Mouse (Mus musculus): Measurements from ENCODE around the gene Usp33. TPM values are rescaled to one million over a fixed set of nuclear protein-coding genes. Genes with fewer than 3 reads are reported as not detected.

The Usp33 gene
- total RNA-seq, 2 experiments from 2014 or later = 42.8 to 78.4 TPM

DNA sequence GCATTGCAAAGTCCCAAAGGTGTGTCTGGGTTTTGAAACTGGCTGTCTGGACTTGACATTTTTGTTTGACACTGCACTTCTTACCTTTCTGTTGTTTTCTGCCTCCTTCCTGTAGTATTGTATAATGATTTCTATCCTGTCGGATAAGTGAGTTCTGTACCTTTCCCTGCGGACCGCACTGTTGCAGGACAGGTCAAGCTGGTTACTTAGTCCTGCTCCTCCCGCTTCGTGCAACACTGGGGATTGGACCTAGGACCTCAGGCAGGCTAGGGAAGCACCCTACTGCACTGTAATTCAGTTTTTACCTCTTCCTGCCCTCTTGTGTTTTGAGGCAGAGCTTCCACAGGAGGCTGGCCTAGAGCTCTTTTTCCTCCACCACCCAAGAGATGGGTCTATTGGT is 54.2 kb downstream of the Usp33 start:
- no peak for ATAC-seq (ENCODE audit: poor library complexity, severe bottlenecking)

DNA sequence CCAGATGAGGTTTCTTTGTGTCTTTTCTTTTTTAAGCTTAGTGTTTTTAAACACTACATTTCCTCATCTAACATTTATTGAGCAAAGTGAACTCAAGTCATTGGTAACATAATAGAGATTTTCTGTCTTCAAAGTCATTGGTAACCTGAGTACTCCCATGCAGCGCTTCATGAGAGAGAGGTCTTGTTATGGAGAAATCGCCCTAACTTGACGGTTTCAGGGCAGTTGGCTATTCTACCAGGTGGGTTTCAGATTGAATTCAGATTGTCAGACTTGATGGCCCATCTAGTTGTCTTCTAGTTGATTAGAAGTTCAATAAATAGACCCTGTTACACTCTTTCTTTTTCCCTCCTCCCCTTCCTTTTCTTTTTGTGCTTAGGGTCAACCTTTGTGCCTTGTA is 54.6 kb downstream of the Usp33 start:
- no peak for ATAC-seq (ENCODE audit: poor library complexity, severe bottlenecking)

DNA sequence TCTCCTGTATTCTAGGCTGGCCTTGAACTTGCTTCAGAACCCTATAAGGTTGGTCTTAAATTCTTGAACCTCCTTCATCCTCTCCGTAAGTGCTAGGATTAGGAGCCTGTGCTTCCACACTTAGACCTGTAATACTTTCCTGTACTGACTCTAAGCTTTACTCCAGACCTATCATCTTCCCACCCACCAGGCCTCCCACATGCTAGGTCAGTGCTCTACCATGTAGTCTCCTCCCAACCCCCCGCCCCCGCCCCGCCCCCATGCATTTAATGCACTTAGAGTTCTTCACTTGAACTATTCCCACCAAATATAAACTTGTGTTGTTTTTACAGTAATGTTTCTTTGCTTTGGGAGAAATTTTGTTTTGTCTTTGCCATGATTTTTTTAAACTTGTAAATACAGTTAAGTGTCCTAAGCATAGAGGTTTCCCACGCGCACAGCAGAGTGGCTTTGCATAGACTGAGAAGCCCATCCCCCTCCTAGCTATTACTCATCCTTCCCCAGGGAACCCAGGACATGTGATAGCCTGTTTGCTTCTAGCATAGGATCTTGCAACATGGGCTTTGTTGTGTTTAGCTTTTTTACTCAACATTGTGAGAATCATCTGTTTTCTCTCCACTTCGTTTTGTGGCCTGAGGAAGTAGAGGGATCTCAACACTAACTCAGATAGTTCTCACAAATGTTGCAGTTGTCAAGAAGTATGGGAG is 55.8 kb downstream of the Usp33 start:
- peak; percentile 62 for ATAC-seq (ENCODE audit: poor library complexity, severe bottlenecking)

DNA sequence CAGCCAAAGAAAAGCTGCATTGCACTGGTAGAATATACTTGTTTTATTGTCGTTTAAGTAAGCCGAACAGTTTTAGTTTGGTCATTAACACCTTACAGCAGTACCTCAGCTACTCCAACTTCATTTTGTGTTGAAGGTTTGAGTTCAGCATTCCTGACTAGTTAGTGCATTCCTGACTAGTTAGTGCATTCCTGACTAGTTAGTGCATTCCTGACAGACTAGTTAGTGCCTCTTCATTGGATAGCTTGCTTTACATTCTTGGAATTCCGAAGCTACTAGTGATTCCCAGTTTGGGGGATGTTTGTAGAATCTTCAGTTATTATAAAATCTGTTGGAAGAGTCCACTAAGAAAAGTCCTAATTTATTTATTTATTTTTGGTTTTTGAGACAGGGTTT is 56.4 kb downstream of the Usp33 start:
- no peak for ATAC-seq (ENCODE audit: poor library complexity, severe bottlenecking)

DNA sequence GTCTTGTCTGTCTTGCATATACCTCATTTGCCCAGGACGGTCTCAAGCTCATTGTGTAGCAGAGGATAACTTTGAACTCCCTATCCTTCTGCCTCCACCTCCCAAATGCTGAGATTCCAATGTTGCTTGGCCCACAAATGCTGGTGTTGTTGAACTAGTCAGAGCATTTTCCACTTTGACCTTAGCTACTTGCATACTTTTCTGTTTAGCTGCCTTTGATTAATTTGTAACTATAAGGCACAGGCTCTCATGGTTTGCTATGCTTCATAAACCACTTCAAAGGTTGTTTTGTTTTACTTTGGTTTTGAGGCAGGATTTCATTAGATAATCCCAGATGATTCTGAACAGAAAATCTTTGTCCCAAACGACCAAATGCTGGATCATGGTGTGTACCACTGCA is 57.5 kb downstream of the Usp33 start:
- no peak for ATAC-seq (ENCODE audit: poor library complexity, severe bottlenecking)

DNA sequence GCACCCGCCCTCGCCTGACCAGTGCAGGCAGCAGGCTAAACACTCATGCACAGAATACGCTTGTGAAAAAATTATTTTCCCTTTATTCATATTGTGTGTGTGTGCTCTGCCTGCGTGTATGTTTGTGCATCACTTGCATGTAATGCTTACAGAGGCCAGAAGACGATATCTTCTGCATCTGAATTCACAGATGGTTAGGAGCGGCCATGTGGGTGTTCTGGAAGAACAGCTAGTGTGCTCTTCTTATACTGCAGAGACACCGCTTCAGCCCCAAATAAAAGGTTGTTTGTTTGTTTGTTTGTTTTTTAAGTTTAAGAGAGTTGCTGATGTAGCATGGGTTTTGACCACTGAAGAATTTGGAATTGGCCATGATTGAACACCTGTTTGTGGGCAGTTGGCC is 59.1 kb downstream of the Usp33 start:
- no peak for ATAC-seq (ENCODE audit: poor library complexity, severe bottlenecking)

DNA sequence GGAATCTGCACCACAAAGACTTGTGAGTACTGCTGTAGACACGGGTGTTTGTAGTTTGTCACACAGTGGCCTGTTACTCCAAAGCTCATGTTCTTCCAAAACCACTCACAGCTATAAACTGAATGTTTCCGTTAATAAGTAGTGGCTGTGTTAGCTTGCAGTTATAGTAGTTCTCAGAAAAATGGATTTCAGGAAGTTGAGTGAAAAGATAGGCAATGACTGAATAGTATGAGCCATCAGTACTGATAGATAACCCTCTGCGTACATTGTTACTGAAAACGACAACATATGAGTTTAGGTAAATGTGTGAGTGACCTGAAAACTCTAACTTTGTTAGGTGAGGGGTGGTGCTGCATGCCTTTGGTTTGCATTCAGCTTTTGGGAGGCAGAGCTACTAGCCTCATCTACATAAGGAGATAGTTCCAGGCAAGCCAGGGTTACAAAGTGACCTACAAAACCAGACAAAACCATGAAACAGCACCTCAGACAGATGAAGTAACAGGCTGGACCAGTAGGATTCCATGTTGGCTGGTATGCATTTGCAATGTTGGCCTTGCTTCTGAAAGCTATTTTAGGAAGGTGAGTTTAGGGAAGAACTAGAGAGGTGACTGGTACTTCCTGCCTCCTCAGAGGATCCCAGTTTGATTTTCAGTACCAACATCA is 59.8 kb downstream of the Usp33 start:
- ATAC-seq (ENCODE audit: poor library complexity, severe bottlenecking) = peak; percentile 69

DNA sequence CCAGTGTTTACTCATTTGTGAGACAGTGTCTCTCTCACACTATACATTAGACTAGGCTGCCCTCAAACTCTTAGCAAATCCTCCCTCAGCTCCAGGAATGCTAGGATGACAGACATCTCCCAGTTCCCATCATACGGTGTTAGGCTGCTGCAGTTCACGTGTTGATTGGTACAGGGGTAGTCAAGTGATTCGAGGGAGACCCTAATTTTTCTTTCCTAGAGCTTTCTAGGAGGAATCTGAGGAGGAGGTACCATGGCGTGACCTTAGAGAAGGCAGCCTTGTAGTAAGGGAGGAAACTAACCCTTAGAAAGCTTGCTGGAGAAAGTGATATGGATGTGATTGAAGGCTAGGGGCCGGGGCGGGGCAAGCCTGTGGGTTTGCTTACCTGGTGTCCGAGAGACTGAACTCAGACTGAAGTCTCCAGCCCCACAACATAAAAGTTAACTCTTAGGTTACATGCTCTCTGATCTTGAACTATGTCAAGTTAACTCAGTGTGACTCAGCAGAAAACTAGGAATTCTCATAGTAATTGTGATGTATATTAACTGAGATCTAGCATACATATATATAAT is 64.8 kb downstream of the Usp33 start:
- no peak for ATAC-seq (ENCODE audit: poor library complexity, severe bottlenecking)

DNA sequence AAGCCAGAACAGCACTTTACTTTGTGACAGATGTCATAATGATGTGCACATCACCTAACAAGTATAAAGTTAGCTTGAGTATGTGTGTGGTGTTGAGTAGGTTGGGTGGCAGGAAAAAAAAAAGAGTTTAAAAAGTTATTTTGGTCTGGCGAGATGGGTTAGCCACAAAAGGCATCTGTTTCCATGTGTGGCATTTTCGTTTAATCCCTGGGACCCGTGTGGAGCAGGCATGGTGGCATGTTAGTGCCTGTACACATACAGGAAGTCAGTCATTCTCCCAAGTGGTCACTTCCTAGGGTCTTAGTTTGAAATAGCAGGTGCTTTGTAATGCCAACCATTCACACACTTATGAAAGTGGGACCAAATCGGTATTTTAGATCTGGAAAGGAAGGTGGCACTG is 66.1 kb downstream of the Usp33 start:
- ATAC-seq (ENCODE audit: poor library complexity, severe bottlenecking) = no peak

DNA sequence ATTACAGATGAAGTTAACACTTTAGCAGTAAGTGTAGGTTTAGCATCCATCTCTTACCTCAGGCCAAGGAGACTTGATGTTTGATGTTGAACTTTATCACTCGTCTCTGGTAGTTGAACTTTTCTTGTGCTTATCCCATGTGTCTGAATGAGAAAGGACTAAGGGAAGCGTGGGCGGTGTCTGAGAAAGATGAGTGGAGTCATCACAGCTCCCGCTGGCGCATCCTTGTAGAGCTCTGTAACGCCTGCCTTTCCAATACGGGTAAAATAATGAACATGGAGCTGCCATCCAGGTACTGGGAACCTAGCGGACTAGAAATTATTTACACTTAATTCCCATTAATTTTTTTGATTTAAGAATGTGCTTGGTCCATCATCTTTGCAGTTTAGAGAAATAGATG is 82.6 kb downstream of the Usp33 start:
- no peak for ATAC-seq (ENCODE audit: poor library complexity, severe bottlenecking)

DNA sequence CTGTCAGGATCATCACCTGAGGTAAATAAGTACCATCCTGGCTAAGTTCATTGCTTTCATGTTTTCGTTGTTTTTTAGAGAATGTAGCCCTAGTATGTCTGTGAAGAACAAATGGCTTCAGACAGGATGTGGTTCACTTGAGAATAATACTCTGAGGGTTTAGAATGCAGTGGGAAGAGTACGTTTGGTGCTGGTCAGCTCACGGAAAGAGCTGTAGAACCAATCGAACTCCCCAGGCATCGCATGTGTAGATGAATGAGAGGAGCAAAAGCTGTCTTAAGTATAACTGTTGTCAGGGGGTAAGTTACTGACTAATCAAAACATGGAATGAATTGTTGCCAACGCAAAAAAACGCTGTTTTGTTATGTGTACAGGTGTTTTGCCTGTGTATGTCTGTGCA is 86.4 kb downstream of the Usp33 start:
- 0 out of 2 replicates have a peak, but pooled peaks have one; percentile 47 for ATAC-seq (ENCODE audit: poor library complexity, severe bottlenecking)

- ATAC-seq (ENCODE audit: poor library complexity, severe bottlenecking) = no peak
These were observed 89.3 kb downstream of the Usp33 start for GRCm38 (mm10) chr3:152435590-152435989.

- ATAC-seq (ENCODE audit: poor library complexity, severe bottlenecking) = no peak
These were observed 91.8 kb downstream of the Usp33 start for GRCm38 (mm10) chr3:152438068-152438467.

GRCm38 (mm10) chr3:152442795-152443194 is 96.5 kb downstream of the Usp33 start:
- no peak for ATAC-seq (ENCODE audit: poor library complexity, severe bottlenecking)

Other genes with a start within 250 kb of the Usp33 start
- gene Gipc2, start 180.2 kb upstream of the Usp33 start, total RNA-seq (2015) = not detected in 2 replicates
- gene Gipc2, start 180.2 kb upstream of the Usp33 start, total RNA-seq (2017) = 0.44 TPM in 1 of 2 replicates, not detected in the other
- 7.8 and 11.2 TPM in 2 replicates for gene Dnajb4, start 136.2 kb upstream of the Usp33 start, total RNA-seq (2015)
- 10.8 and 12.3 TPM in 2 replicates for gene Dnajb4, start 136.2 kb upstream of the Usp33 start, total RNA-seq (2017)
- gene Fubp1, start 136.1 kb upstream of the Usp33 start, total RNA-seq (2015) = 74.7 and 84.8 TPM in 2 replicates
- 135 and 140 TPM in 2 replicates for gene Fubp1, start 136.1 kb upstream of the Usp33 start, total RNA-seq (2017)
- not detected in 2 replicates for gene Nexn, start 80.1 kb upstream of the Usp33 start, total RNA-seq (2015)
- gene Nexn, start 80.1 kb upstream of the Usp33 start, total RNA-seq (2017) = not detected in 2 replicates
- 3.9 and 4.1 TPM in 2 replicates for gene Miga1, start 6.1 kb upstream of the Usp33 start, total RNA-seq (2015)
- 3.1 and 3.2 TPM in 2 replicates for gene Miga1, start 6.1 kb upstream of the Usp33 start, total RNA-seq (2017)
- 28.2 and 34.0 TPM in 2 replicates for gene Zzz3, start 49.0 kb downstream of the Usp33 start, total RNA-seq (2015)
- 47.8 and 48.3 TPM in 2 replicates for gene Zzz3, start 49.0 kb downstream of the Usp33 start, total RNA-seq (2017)